Mouse (Mus musculus) layer of hippocampus, postnatal 10 days (tissue): Measurements from ENCODE around the gene Espn. TPM values are rescaled to one million over a fixed set of nuclear protein-coding genes. Genes with fewer than 3 reads are reported as not detected.

ENCODE experiments used
- DNase-seq, 2 experiments: peaks; one replicate each; pipeline ENCODE4 v3.0.0; 2021; ENCODE audit warnings: low spot score in 2 of 2
- long read RNA-seq: library from polyadenylated mRNA; stranded (forward); transcript quantifications from one replicate; pipeline ENCODE4 v2.0.0, GENCODE M21; 2023
- total RNA-seq, 2 experiments: library from RNA; stranded (reverse); gene quantifications; 2 replicates each; pipeline ENCODE4 v1.2.3; 2021

Gene Espn
- total RNA-seq = under 1 TPM; 0.62 to 0.78 TPM
- long read RNA-seq, partial matches to known transcripts = 1 of 1 reads
- long read RNA-seq, other reads (novel, unspliced or antisense) = 0 of 1 reads

- DNase-seq = no peak
Measured at GRCm38 (mm10) chr4:152151966-152152544, at the start of gene Espn. Espn (minus strand) TSS chr4:152152371.

GRCm38 (mm10) chr4:152201492-152201891 lies 49.3 kb upstream of the Espn start:
- no peak for DNase-seq

- no peak for DNase-seq
Measured at GRCm38 (mm10) chr4:152199617-152200016, 47.4 kb upstream of the Espn start.

GRCm38 (mm10) chr4:152197545-152197944 lies 45.4 kb upstream of the Espn start:
- no peak for DNase-seq

DNA sequence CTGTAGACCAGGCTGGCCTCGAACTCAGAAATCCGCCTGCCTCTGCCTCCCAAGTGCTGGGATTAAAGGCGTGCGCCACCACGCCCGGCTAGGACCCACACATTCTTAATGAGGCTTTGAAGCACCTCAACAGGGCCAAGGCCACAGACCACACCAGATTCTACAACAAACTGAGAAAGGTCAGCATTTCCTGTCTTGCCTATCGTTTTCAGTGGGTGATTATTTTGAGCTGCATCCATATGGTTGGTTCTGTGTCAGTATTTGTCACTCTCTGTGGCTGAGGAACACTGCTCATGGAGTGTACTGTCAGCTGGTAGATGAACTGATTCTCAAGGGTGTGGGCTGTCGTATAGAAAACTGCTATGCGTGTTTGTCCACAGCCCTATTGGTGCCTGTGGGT lies 44.1 kb upstream of the Espn start:
- no peak for DNase-seq

GRCm38 (mm10) chr4:152194476-152195175 lies 42.5 kb upstream of the Espn start:
- no peak for DNase-seq

- no peak for DNase-seq
Measured at GRCm38 (mm10) chr4:152192569-152192968, 40.4 kb upstream of the Espn start.

DNA sequence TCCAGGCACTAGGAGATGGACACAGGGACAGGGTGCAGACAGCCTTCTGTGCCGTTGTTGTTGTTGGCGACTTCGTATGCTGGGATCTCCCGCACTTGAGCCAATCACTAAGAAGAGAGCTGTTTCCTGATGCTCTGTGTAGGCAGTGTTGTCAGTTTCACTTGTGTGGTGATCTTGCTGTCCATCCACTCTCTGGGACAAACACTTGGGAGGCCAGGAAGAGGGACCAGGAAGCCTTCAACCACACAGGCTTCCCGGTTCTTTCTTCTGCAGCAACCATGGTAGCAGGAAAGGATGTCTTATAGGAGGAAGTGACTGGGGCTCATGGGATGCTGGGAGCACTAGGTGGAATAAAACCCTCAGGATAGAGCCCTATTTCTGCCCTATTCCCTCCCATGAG lies 38.5 kb upstream of the Espn start:
- DNase-seq = no peak

DNA sequence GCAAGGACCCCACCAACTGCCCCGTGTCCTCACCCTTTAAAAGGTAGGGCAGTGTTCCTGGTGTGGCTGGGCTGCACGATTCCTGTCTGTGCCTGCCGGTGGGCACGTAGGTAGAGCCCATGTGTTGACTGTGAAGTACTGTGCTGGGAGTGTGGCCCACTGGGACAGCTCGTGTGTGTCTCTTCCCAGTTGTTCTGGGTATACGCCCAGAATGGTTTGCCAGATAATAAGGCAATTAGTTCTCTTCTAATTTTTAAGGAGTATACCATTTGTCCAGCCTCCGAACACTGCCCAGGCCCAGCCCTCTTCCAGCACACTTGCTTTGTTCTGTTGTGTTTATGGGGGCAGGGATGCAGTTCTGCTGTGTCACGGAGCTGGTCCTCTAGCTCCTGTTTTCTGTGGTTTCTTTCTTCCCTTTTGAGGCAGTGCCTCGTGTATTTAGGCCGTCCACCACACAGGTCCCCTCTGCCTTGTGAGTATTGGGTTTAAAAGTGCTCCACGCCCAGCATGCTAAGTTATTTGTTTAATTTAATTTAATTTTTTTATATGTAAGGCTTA lies 38.0 kb upstream of the Espn start:
- no peak for DNase-seq

DNA sequence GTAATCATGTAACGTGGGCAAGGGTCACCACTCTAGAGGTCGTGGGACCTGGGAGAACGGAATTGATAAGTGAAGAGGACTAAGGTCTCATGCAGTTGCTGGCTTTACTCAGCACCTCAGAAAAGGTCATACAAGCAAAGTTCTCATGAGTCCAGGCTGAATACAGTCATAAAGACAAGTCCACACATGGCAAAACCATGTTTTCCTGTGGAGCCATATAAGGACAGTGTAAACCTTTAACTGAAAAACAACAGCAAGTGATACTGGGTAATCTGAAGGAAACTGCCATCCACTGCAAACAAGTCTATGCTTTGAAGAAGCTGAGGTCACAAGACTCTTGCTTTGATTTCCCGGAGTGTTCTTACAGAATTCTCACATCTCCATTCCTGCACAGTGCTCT lies 37.5 kb upstream of the Espn start:
- DNase-seq = no peak

DNA sequence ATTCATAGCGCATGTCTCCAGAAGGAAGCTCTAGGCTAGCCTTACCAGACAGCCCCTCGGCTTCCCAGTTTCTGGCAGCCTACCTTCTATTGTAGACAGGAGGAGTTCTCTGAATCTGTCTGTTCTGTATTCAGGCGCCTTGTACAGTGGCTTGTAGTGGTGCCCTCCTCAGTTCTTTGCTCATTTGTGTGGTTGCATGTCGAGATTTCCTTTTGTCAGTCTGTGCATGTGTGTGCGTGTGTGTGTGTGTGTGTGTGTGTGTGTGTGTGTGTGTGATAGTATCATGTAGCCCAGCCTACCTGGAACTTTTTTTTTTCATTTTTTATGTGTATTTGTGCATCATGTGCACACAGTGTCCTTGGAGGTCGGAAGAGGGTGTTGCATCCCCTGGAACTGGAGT lies 36.9 kb upstream of the Espn start:
- no peak for DNase-seq

- no peak for DNase-seq
Measured at GRCm38 (mm10) chr4:152188651-152189050, 36.5 kb upstream of the Espn start.

GRCm38 (mm10) chr4:152187142-152187541 lies 35.0 kb upstream of the Espn start:
- no peak for DNase-seq

DNA sequence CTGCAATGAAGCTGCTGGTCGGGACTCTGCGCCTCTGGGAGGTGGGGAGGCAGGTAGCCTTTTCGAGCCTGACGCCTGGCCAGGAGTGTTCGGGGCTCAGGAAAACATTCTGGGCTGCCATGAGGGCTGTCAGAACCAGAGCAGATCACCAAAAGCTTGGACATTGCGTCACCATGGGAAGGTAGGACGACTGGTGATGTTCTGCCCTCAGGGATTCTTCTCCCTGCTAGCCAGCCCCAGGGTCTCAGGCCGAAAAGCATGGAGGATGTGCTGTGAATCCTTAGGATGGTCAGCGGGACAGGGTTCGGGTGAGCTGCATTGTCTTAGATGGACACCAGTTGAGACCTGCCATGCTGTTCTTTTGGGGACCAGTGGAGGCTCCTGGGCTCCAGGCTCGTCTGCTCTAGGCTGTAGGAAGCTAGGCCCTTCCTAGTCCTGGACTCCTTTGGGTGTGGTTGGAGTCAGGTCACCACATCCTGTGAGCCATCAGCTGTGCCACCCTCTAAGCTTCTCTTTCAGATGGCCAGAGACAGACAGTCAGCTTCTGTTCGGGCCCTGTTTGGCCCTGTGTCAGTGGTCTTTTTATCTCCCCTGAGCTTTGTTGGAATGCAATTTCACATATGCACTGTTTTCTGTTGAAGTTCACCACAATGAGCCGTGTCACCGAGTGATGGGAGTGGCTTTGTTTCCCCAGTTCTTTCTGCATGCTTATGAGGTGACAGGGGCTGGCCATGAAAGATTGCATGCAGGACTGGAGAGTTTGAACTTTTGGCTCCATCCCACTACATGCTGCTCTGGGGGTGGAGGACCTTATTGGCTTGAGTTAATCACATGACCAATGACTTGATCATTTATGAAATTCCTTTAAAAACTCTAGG lies 34.3 kb upstream of the Espn start:
- no peak for DNase-seq

DNA sequence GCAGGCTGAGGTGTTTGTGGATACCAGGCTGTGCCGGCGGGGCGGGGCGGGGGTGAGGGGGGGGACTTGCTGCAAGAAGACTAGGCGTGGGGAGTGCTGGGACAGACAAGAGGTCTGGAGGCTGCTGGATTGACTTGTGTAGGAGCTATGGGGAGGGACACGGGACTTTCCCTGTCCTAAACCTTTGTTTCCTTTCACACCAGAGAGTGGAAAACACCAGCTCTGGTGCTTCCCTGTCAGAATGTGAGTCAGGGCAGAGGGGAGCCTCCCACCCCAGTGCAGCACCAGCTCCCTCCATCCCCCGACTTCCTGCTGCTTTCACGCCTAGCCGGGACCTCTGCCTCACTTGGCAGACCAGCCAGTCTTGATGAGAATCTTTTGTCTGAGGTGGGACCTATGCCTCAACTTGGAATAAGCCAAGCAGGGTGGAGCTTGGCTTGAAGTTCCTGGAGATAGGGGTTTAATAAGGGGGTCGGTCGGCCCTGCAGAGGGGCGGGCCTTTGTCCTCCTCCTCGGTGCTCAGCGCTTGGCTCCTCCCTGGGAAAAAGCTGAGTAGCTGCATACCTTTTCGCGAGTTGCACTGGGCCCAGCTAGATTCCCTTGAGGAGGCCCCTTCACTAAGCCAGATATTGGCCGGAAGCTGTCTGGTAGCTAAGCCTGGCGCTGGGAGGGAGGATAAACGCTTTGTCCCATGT lies 33.5 kb upstream of the Espn start:
- DNase-seq = no peak

DNA sequence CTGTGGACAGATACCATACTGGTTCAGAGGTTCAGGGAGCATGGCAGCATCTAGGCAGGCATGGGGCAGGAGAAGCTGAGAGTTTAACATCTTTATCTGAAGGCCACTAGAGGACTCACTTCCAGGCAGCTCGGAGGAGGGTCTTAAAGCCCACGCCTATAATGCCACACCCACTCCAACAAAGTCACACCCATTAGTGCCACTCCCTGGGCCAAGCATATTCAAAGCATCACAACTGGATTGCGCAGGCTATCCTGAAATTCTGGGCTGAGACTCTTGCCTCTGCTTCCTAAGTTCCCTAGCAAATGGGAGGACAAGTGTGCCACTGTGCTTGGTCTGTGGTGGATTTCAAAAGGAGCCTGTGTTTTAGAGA lies 33.0 kb upstream of the Espn start:
- no peak for DNase-seq

- DNase-seq = peak in 1 of 2 experiments; percentile 57
Measured at GRCm38 (mm10) chr4:152184353-152185035, 32.3 kb upstream of the Espn start.

DNA sequence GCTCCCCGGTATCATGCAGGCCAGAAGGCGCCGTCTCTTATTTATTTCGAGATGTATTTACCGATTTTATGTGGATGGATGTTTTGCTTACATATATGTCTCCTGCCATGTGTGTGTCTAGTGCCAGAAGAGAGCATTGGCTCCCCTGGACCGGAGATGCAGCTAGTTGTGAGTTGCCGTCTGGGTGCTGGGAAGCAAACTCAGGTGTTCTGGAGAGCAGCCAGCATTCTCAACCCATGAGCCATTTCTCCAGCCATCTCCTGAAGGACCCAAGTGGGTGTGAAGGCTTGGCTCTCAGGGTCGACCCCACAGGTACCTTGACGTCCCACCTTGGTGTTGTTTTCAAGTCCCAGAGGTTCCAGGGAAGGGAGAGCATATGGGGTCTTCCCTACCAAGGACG lies 30.0 kb upstream of the Espn start:
- DNase-seq = no peak

DNA sequence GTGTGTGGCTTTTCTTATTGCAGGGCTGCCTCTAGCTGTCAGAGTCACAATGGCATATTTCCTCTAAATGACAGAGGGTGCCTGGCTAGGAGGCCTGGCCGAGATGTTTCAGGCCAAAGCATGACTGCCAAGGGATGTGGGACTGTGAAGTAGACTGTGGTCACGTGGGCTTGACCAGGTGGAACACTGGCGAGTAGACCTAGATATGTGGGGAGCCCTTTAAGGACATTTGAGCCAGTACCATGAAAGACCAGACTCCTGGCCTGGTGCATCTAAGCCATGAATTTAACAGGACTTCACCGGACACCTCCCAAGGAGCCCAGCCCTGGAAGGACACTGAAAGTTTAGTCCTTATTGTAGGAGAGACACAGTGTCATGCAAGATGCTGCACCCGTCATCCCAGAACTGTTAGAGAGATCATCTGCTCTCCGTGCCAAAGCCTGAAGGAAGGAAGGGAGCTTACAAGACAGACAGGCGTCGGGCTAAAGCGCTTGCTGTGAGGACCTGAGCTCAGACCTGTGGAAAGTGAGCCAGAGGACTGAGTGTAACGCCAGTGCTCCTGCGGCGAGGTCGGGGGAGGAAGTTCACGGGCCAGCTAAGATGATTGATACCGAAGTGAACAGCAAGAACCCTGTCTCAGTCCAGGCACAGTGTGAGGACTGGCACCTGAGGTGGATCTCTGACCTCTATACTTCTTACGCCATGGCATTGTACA lies 27.9 kb upstream of the Espn start:
- no peak for DNase-seq
